Mouse (Mus musculus) thymus, postnatal 4 days (tissue): ENCODE results near the gene Pacrg.

Source experiments
- DNase-seq: peaks from one replicate; pipeline ENCODE4 v3.0.0; 2021

Pacrg gene

GRCm38 (mm10) chr17:10365501-10366482, 474.3 kb downstream of the Pacrg start:
- DNase-seq: no peak

- no peak for DNase-seq
These were observed 477.0 kb downstream of the Pacrg start for GRCm38 (mm10) chr17:10363151-10363550.

GRCm38 (mm10) chr17:10361882-10362291, 478.2 kb downstream of the Pacrg start:
- DNase-seq: no peak

- no peak for DNase-seq
These were observed 479.4 kb downstream of the Pacrg start for GRCm38 (mm10) chr17:10360738-10361137.

- DNase-seq: no peak
These were observed 480.6 kb downstream of the Pacrg start for GRCm38 (mm10) chr17:10359466-10359865.

- no peak for DNase-seq
These were observed 482.8 kb downstream of the Pacrg start for GRCm38 (mm10) chr17:10357348-10357747.

GRCm38 (mm10) chr17:10356294-10356693, 483.8 kb downstream of the Pacrg start:
- no peak for DNase-seq

GRCm38 (mm10) chr17:10355746-10356145, 484.4 kb downstream of the Pacrg start:
- no peak for DNase-seq
